Mouse (Mus musculus) retina, postnatal 7 days (tissue): ENCODE results near the gene Bbs4.

Experiments used
- DNase-seq: peaks from one replicate; pipeline ENCODE4 v3.0.0-alpha.2; 2012; ENCODE audit warnings: low read depth, low spot score

Bbs4 gene

DNA sequence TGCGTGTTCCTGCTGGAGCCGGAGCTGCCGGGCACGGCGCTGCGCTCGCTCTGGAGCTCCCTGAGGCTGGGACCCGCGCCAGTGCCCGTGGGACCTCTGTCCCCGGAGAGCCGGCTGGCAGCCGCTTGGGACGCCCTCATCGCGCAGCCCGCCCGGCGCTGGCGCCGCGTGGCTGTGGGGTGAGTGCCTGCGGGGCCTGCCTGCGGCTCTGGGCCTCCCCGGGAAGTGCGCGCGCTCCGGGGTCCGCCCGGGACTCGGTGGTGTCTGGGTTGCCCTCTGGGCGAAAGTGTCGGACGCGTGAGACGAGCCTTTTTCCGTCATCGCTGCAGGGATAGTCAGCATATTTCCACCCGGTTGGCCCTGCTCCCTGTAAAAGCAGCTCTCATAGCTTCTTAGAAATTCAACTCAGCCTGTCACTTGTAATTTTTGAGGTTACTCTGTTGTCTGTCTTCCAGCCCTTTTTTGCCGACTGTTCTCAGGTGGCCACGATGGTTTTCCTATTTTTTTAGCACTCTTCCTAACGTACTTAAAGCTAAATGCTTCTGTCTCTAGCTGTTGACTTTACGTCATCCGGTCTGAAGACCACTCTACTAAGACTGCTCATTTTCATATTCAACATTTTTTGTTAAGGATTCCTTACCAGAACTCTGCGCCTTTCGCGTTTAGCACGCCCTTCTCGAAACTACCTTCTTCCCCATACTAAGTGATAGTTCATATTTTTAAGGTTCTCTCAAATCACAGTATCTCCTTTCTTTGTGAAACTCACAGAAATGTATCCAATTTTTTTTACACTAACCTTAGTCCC is 61.4 kb downstream of the Bbs4 start:
- DNase-seq: no peak

DNA sequence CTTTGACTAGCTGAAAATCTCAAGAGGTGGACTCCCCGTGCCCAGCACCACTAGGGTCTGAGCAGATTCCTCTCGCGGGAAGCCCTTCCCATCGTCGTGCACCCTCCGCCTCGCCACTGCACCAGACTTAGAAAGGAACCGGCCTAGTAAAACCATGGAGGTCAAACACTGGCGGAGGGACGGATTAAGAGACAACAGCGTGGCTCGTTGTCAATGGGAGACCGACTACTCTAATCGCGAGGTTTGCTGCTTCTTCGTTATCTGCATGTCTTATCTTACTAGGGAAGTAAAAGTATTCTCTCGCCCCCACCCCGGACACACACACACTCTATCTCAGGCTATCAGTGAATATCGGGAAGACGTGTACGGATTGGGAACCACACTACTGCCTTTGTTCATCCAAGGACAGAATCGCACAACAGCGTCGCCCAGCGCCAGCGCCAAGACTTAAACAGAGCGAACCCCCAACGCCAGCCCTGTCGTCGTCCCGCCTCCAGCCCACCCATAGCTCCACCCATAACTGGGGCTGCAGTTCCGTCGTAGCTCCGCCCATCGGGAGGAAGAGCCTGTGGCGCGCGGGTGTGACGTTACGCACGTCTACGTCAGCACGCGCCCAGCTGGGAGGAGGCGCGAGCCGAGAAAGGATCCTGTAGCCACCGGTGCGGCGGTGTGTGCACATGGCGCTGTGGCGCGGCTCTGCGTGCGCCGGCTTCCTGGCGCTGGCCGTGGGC is 62.2 kb downstream of the Bbs4 start, which contains the start of gene Adpgk:
Gene Adpgk, plus strand, starts transcription at position 602 of the 731 bp plus-strand sequence.
- DNase-seq: peak; percentile 98

DNA sequence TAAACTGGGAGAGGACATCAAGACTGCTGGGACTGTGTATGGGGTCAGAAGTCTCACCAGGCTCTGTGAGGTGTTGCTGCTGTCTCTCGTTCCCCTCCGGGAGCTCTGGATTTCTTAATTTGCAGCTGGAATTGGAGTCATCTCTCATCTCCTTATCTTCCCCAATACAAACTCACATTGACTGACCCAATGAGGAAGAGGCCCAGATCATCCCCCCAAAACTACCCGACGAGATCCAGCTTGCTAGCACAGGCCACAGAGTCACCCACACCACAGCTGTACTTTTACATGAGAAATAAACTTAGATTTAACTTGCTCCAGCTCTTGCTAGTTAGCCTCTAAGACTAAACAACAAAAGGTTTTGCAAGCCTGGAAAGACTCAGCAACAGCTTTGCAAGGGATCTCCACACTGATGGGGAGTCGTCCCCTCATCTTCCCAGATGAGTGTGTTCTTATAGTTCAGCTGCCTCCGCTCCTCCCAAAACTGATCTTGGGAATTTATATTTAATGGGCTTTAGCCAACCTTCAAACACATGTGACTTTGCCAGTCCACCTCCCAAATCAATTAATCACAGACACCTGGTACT is 63.7 kb downstream of the Bbs4 start:
- no peak for DNase-seq

DNA sequence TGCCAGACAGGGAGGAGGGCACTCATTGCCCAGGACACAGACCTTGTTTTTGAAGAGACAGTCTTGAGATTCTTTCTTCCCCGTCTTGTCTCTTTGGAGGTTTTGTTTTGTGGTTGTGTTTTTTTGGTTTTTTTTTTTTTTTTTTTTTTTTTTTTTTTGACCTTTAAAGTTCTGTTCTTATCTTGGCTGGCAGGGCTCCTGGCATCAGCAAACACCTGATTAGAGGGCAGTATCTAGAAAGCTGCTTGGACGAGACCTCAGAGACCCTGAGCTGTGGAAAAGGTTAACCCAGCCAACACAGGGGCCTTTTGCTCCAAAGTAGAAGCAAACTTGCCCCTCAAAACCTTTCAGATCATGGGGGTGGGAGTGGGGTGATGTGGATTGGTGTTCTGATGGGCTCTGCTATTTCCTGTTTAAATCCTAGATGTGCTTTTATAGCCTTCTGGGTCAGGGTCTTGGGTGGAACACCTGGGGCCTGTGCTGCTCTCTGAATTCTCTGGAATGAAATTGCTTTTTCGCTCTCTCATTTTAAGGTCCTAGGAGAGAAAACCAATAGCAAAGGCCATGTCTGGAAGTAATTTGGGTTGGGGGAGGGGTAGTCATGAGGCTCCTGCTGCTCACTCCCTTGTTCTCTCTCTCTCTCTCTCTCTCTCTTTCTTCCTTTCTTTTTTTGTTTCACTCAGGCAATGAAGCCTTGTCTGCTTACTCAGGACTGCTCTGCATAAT is 64.5 kb downstream of the Bbs4 start:
- no peak for DNase-seq

DNA sequence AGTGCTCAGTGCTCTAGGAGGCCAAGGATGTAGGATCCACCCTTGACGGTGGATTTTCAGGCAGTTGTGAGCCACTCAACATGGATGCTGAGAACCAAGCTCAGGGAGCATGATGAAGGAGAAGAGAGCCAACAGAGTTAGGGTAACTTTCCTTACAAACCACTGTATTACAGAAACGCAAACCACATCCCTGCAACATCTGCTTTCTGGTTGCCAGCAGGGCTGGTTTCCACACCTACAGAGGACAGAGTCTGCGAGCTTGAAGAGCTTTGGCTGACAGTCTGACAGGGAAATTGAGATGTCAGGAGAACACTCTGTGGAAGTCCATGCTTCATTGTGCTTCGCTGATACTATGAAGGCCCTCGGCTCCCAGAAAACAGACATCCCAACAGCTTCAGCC is 65.2 kb downstream of the Bbs4 start:
- no peak for DNase-seq

DNA sequence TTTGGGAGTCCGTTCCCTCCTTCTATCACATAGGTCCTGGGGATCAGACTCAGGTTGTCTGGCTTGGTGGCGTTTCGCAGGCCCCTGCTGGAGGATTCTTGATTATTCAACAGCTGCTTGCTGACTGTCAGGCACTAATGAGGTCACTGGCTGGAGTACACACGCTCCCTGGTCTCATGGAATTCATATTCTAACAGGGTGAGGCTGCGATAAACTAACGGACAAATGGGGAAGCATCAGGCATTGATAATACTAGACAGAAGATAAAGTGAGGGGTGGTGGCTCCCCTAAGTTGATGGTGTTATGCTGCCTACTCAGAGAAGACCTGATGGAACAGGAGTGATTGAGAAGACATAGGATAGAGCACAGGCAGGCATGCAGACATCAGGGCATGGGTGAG is 67.7 kb downstream of the Bbs4 start:
- no peak for DNase-seq

DNA sequence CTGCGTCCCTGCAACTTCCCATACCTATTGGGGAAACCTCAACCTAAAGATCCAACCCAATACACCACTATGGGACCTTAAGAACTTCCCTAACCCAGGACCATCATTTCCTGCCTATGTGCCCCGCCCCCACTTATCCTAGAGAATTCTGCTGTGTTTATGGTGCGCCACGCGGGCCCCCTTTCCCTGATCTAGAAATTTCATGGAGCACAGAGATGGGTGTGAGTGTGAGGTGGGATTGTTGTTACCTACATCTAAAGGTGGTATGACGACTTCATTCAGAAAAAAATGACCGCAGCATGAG is 70.7 kb downstream of the Bbs4 start:
- DNase-seq: no peak

DNA sequence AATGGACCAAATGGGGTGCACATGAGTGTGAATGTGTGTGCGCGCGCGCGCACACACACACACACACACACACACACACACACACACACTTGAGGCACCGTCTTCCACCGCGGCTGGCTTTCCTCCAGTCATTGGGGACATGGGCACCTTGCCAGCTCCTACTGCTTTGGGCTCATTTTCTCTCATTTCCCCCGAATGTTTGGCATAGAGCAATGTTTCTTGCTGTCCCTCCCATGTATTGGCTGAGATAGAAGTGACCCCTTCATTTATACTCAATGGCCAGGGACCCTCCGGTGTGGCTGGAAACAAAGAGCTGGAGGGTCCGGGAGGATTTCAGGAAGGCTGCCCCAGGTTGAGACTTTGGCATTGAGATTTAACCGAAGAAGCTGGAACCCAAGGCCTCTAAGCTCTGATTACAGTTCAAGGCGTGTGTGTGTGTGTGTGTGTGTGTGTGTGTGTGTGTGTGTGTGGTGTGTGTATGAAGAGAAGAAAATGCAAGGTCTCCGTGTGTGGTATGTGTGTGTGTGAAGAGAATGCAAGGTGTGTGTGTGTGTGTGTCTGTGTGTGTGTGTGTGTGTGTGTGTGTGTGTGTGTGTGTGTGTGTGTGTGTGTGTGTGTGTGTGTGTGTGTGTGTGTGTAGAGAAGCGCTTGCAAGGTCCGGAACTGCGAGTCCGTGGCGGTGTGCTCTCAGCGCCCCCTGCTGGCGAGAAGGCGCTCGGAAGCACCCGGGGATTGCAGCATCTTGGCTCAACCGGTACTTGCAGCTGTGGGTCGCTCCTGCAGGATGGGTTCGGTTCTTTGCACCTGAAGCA is 71.2 kb downstream of the Bbs4 start:
- peak; percentile 57 for DNase-seq

DNA sequence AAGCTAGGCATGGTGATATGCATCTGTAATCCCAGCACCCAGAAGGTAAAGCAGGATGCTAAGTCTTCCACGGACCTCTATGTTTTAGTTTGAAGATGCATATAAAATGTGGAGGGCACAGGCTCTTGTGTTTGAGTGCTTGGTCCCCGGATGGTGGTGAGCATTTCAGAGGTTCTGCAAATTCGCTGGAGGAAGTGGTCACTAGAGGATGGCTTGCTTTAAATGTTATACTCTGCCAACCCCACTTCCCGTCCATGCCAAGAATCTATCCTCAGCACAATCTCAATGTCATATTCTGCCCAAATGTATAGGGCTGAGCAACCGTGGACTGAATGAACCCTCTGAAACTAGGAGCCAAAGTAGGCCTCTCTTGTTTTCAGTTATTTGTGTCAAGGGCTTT is 72.4 kb downstream of the Bbs4 start:
- DNase-seq: no peak

DNA sequence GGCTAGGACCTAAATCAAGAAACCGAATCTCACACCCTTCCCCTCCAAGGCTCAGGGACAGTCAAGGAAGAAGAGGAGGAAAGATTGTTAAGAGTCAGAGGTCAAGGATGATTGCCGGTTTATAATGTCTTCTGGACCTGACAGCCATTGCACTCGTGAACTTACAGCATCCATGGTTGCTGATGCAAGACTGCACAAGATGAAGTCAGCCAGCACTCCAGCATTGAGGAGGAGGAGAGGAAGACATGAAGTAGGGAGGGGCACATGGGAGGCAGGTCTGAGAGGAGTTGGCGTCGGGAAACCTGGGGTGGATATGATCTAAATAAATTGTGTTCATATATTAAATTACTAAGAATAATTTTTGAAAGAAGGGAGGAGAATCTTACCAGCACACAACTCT is 74.6 kb downstream of the Bbs4 start:
- no peak for DNase-seq

DNA sequence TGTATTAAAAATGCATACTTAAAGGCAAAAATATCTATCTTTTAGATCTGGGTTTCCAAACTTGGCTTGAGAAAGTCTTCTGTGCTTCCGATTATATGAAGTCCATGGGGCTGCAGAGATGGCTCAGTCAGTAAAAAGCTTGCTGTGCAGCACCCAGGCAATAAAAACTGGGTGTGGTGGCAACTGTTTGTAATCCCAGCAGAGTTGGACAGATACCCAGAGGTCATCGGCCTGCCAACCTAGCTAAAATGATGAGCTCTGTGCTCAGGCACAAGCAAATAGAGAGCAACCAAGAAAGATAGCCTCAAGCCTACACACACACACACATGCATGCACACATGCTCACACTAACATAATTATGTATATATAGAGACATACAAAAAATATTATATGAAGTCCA is 75.1 kb downstream of the Bbs4 start:
- DNase-seq: no peak

DNA sequence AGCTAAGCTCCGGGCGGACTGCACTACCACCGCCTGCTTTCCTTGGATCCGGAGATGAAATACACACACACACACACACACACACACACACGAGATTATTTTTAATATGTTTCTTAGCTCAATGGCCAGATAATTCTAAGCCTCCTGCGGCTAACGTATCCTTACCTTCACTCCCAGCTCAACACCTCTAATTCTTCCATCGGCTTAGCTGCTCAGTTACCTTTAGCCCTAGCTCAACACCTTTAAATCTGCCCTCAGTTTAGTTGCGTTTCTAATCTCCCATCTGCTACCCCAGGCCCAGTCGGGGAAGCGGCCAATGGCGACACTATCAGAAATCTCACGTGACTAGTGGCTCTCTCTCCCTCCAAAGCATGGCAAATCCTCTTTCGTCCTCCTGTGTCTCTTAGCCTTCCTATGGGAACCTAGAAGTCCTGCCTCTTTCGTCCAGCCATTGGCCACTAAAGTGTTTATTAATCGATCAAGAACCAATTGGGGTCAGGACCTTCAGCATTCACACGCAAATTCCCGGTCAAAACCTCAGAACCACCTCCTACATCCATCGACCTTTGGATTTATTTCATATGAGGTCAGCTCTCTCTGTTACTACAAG is 78.4 kb downstream of the Bbs4 start:
- peak; percentile 82 for DNase-seq

DNA sequence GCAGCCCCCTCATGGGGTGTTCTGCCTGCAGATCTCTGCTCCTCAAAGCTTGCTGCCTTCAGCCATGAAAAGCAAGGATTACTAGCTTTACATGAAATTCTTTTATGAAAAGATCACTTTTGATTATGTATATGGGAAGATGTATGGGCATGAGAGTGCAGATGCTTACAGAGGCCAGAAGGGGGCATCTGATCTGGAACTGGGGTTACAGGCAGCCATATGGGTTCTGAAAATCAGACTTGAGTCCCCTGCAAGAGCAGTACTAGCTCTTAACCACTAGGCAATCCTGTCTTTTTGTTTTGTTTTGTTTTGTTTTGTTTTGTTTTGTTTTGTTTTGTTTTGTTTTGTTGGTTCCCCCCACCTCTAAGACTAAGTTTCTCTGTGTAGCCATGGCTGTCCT is 80.1 kb downstream of the Bbs4 start:
- no peak for DNase-seq
